ENCODE assay signal across 18 mouse cellular contexts in genomic region chr14:102782227-102782626, GRCm38 (mm10).
"Had no signal": no experiment of that assay in that cellular context is flagged by ENCODE, and none has a peak within 500 bp of the region (broad histone marks: within the 10 kb centered on the region; RNA-seq: fewer than 3 reads in every experiment).

No protein-coding gene starts in this region.

- H3K4me3 ChIP-seq: midbrain, embryonic 10.5 days; midbrain, embryonic 12.5 days; myocyte; neural tube, embryonic 13.5 days; neural tube, embryonic 15.5 days had no signal

- H3K4me1 ChIP-seq: midbrain, embryonic 10.5 days; midbrain, embryonic 12.5 days; neural tube, embryonic 13.5 days; neural tube, embryonic 15.5 days had no signal

- DNase-seq: liver, postnatal 0 days; lung, embryonic 14.5 days; lung, postnatal 10 days; lung, postnatal 4 days; midbrain, embryonic 14.5 days; retina, postnatal 1 day; right cerebral cortex, adult 18-20 months; right cerebral cortex, postnatal 25 days; right cerebral cortex, postnatal 4 days; spleen, adult 18-20 months; thymus, adult 18-20 months; thymus, postnatal 25 days; thymus, postnatal 4 days had no signal
